Mouse (Mus musculus): ENCODE results near the gene Nfkbie.

The Nfkbie gene

DNA sequence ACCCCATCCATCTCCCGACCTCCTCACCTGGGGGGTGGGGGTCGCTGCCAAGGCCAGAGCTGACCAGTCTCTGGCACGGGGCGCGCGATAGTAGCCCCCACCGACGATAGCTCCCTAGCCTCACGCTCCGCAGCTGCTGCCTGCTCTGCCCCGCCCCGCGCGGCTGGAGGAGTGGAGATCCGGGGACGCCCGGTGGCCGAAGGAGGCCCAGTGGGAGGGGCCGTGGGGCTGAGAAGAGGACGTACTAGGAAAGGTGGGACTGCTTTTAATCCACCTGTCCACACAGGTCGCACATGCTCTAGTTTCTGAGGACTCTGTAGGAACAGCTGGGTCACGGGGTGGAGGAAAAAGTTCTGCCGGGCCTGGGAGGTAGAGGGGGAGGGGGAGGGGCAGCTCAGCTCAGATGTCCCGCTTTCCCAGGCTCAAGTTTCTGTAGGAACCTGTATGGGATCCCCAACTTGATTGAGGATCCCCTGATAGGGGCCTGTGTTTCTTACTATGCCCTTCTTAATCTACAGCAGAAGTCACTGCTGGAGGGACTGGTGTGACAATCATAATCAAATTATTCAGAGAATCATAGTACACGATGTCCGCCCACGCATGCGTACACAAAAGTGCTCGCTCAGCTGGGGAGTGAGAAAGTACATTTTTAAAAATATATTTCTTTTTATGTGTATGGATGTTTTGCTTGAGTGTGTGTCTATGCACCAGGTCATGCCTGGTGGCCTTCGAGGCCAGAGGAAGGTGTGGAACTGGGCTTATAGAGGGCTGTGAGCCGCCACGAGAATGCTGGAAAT, 44.1 kb downstream of the Nfkbie start, which contains the start of gene Slc29a1:
Gene Slc29a1, minus strand, starts transcription at position 161 of the 797 bp plus-strand sequence.
- DNase-seq, result peak; percentile 68

DNA sequence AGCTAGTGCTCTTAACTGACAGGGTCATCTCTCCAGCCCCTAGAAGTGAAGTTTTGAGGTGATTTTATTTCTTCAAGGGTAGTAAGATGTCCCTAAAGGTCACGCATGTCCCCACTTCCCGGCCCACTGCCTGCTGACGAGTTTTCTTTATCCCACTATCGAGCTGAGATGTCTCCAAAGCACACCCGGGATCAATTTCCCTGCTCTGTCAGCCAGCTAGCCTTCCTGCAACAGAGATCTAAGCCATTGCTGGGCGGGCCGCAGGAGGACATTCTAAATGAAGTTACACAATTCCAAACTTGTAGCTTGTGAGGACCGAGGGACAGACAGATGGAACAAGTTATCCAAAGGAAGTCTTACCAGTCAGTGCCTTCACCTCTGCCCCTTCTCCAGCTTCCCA, 44.8 kb downstream of the Nfkbie start:
- DNase-seq, result peak; percentile 5

DNA sequence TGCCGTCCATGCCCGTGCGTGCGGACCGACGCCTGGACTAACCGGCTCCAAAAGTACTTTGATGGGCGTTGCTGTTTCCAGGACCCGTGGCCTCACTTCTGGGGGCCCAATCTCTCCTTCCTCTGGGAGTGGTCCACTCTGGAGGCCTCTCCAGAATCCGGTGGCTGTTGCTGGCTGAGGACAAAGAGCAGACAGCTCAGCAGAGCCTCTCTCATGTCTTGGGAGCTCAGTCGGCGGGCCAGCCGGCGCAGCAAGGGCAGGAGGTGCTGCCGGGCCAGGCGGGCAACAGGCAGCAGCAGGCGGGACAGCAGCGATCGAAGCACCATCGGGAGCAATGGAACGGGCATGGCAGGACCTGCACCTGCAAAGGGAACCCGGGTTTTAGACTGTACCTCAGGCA, 45.8 kb downstream of the Nfkbie start:
- DNase-seq, result peak; percentile 15

DNA sequence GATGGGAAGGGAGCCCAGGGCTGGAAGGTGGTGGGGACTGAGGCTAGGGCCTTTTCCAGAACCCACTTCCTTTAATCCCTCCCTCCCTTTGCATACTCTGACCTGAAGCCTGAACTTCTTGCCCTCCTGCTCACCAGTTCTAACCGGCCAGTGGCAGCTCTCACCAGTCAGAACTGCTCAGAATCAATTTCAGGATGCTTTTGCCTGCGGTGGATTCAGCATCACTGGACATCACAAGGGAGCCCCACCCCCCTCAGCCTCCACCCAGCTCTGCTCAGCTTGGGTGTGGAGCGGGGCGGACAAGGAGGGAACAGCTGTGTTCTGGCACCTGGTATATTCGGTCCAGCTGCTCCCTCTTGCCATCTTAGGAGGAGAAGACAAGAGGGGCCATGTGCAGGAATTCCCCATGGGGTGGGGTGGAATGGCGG, 46.4 kb downstream of the Nfkbie start, which contains the start of gene Mymx:
Gene Mymx, minus strand, starts transcription at position 226 of the 428 bp plus-strand sequence.
- DNase-seq, result peak; percentile 73

DNA sequence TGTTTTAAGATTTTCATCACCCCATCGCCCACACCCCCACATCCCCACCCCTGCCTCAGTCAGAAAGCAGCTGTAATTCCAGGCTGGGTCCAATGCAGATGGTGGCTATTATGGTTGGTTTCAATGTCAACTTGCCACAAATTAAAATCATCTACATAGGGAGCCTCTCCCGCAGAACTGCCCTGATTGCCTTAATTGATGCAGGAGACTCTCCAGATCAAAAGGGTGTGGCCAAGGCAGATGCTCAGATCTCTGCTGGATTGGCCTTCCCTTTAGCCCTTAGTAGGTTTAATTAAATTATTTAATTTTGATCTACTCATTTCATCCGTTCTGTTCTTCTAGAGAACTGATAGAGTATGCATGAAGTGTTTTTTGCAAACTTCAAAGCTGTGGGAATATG, 47.5 kb downstream of the Nfkbie start:
- no peak for DNase-seq

DNA sequence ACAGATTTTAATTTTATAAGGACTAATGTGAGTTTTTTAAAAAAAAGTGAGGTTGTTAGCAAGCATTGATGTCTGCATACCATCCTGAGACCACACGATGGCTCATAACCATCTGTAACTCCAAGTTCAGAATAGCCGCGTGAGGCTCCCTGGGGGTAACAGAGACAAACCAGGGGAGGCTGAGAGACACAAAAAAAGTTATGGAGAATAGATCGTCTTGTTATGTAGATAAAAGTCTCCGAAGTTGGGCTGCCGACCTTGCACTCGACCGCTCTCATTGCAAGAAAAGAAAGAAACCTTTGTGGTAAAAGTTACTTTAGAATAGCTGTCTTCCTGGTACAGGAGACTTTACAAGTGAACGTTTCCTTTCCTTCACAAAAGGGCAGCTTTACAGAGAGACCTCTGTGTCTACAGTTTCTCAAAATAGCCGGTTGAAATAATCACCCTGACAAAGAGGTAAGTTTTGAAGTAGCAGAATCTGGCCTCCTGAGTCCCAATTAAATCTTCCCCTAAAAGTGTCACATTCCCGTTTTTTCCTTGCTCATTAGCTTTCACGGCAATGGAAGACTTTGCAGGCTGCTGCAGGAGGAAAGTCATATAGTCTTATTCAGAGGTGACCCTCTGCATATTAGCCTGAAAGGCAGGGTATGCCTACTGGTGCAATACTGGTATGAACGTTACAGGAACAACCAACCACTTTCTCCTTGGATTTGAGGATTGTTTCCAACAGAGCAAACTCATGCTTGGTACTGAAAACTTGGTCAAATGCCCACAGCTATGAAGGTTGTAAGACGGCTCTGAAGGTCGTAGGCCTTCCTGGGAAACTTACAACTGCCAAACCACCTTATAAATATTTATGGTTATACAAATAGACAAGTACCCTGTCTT, 51.7 kb downstream of the Nfkbie start:
- no peak for DNase-seq

DNA sequence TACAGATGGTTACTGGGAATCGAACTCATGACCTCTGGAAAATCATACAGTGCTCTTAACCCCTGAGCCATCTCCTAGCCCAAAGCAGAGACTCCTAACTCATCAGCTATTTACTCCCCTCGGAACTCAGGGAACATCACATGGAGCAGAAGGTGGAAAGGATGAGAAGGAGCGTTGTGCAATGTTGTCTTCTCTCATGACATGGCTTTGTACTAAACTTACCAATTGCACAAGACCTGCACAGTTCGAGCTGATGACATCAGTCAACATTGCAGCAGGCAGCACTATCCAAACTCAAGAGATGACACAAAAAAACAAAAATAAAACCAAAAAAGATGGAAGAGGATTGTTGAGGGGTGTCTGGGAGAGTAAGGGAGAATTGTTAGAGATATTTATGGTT, 52.9 kb downstream of the Nfkbie start:
- DNase-seq, result no peak

DNA sequence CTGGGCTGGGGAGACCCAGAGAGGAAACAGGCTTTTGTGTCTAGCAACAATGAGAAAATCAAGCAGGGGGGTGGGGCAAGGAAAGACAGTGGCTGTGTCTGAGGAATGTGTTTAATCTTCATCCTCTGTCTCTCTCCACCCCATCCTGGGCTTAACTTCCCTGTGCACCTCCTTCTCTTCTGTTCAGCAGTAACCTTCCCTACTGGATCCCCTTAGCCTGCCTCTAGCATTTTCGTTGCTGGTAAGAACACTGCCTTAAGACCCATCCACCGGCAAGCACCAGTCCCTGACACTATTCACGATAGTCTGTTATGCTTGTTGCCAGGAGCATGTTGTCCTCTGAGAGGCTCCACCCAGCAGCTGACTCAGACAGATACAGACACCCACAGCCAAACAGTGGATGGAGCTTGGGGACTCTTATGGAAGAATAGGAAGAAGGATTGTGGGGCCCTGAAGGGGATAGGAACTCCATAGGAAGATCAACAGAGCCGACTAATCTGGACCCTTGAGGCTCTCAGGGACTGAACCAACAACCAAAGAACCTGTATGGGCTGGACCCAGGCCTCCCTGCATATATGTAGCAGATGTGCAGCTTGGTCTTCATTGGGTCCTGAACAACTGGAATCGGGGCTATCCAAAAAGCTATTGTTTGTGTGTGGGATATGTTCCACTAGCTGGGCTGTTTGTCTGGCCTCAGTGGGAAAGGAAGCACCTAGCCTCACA, 54.8 kb downstream of the Nfkbie start:
- DNase-seq, result no peak

DNA sequence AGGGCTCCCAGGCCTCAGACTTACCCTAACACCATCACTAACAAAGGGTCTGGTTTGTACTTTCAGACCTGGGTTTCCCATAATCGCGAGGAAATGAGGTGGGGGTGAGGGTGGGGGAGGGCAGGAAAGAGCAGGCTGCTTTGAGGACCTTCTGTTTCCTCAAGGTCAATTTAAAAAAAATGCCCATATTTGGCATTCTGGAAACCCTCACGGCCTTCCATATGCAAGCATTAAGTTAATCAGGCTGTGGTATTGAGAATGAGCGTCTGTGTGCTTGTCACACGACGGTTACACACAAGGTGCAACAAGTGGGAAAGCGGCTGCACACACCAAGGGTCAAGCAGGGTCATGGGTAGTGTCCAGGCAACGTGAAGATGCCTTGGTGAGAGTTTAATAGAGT, 56.5 kb downstream of the Nfkbie start:
- no peak for DNase-seq
